Mouse (Mus musculus) T-helper 2 cell (primary cell): Measurements from ENCODE around the gene Rgs14.

Experiments
- in situ Hi-C: fragments of 300-600 bp; cut with MboI, MseI; formaldehyde crosslinking; loops from one replicate; pipeline ENCODE4 v1.15.1; 2025; ENCODE audit warnings: high pct_unique_total_duplicates

Rgs14 gene

DNA sequence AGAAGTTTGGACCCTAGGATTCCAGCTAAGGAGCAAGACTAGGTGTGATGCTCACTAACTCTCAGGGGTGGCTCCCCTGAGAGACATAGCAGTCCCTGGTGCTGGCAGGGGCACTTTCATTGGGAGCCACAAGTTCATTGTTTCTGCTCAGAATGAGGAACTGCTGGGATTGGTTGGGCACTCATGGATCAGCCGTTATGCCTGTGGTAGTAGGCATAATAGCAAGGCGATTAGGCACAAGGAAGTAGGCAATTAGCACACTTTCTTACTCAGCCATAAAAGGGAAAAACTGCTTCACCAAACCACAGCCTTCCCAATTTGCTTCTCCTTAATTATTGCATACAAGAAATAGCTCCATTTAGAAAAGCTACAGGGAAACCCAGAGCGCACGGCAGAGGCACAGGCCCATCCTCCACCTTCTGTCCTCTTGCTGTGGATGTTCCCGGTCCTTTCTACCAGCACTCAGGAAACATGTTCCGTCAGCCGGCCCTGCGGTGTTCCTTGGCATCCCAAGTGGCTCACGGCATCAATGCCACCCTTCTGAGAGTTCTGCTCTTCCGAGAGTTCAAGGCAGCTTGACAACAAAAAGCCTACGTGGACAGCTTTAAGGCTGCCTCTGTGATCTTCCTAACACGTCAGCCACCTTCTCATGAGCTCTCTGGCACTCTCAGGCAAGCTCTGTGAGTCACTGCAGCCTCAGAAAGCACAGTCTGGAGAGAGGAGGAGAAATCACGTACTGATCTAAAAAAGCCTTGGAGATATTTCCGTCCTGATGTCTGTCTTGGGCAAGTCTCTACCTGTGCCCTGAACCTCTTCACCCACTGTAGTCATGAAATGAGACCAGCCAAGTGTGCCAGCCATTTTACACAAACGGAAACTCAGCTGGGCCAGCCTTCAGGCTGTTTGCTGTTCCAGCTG lies 34.7 kb downstream of the Rgs14 start:
- in situ Hi-C loops: no loop called here

GRCm38 (mm10) chr13:55404853-55405782 lies 35.6 kb downstream of the Rgs14 start:
- in situ Hi-C loops: loop anchor here (5.0 kb wide), 1 partner anchor 107 kb away; the partner anchor contains the start of gene Pdlim7

DNA sequence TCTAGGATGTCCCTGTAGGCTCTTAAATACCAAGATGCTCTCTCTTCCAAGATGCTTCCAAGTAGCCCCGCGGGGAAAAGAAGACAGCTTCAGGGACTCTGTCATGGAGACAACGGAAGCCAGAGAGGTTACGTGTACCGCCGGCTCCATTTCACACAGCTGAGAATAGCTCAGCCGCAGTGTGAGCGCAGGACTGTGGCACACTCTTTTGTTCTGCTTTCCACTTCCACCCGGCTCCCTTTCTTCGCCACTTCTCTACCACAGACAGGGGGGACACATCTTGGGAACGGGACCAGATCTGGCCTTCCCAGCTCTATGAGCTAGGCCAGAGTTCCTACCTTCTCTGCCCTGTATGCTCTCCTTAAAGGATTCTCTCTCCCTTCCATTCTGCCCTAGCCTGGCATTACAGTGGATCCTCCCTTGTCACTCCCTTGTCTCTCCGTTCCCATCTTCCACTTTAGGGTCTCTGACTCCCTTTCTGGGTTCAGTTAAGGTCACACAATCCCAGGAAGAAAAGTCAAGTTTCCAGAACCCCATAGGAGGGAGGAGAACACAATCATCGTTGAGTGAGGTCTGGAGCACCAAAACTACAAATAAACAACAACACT lies 36.4 kb downstream of the Rgs14 start:
- in situ Hi-C loops: loop anchor here (5.0 kb wide), 1 partner anchor 106 kb away; the partner anchor contains the start of gene Pdlim7

GRCm38 (mm10) chr13:55407341-55407740 lies 37.8 kb downstream of the Rgs14 start:
- in situ Hi-C loops: loop anchor here (5.0 kb wide), 1 partner anchor 105 kb away; the partner anchor contains the start of gene Pdlim7

DNA sequence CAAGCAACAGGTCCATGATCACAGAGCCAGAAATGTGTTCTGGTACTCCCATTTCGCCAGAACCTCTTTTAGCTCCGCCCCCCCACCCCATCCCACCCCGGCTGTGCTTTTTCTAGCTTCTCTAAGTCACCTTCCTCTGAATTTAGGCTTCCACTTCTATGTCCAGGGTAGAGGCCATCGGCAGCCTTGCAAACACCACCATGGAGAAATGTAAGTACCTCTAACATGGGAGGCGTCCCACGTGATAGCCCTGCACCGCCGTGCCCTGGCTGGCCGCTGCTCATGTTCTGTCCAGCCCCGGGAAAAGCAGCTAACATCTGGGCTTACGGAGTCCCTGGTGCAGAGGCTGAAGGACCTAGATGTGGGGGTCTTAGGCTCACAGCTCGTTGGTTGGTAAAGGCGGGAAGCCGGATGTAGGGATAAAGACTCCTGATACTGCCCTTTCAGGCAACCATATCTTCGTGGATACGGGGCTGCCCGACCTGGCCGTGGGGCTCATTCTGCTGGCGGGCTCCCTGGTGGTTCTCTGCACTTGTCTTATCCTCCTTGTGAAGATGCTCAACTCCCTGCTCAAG lies 39.1 kb downstream of the Rgs14 start:
- in situ Hi-C loops: loop anchor here (5.0 kb wide), 1 partner anchor 104 kb away; the partner anchor contains the start of gene Pdlim7

- in situ Hi-C loops: no loop called here
Observed at GRCm38 (mm10) chr13:55411826-55412225, 42.3 kb downstream of the Rgs14 start.

DNA sequence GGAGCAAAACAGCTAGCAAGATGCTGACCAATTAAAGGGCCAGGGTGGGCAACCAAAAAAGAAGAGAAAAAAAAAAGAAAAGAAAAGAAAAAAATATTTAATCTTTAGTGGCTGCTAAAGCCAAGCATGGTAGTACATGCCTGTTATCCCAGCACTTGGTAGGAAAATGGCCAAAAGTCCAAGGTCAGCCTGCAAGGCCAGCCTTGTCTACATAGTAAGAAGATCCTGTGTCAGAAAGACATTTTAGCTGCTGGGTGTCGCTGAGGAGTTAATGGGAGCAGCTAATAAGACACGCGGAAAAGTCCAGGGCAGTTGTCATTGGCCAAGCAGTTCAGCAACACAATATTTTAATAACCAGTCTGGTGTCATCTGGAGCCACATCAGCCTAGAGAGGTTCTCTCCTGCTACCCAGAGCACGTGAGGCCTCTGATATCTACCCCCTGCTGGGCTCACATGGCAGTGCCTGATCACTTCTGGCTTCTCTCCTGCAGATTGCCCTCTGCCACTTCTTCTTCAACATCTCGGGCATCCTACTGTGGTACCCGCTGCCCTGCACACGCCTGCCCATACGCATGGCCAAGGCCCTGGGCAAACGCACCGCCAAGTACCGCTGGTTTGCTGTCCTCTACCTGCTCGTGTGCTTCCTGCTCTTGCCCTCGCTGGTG lies 43.2 kb downstream of the Rgs14 start:
- in situ Hi-C loops: no loop called here

DNA sequence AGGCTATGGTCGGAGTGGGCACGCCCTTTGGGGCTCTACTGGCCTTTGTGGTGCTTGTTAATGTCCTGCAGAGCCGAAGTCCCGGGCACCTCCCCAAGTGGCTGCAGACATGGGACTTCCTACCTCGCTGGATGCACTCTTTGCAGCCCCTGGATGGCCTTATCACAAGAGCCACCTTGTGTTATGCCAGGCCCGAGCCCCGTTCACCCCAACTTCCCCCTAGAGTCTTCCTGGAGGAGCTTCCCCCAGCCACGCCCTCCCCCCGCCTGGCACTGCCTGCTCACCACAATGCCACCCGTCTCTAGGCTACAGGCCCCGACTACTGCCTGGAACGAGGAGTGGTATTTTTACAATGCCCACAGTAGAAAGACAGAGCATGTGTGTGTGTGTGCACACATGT lies 43.8 kb downstream of the Rgs14 start:
- in situ Hi-C loops: no loop called here

GRCm38 (mm10) chr13:55414743-55415380 lies 45.3 kb downstream of the Rgs14 start, which contains the start of gene Pfn3:
Gene Pfn3 (minus strand): TSS chr13:55415232.
- in situ Hi-C loops: loop anchor here (5.0 kb wide), 1 partner anchor 37 kb away; no protein-coding TSS in a partner anchor

- in situ Hi-C loops: loop anchor here (5.0 kb wide), 1 partner anchor 34 kb away; no protein-coding TSS in a partner anchor
Observed at GRCm38 (mm10) chr13:55418004-55418403, 48.5 kb downstream of the Rgs14 start.

- in situ Hi-C loops: loop anchor here (5.0 kb wide), 1 partner anchor 33 kb away; no protein-coding TSS in a partner anchor
Observed at GRCm38 (mm10) chr13:55419142-55419541, 49.6 kb downstream of the Rgs14 start.

DNA sequence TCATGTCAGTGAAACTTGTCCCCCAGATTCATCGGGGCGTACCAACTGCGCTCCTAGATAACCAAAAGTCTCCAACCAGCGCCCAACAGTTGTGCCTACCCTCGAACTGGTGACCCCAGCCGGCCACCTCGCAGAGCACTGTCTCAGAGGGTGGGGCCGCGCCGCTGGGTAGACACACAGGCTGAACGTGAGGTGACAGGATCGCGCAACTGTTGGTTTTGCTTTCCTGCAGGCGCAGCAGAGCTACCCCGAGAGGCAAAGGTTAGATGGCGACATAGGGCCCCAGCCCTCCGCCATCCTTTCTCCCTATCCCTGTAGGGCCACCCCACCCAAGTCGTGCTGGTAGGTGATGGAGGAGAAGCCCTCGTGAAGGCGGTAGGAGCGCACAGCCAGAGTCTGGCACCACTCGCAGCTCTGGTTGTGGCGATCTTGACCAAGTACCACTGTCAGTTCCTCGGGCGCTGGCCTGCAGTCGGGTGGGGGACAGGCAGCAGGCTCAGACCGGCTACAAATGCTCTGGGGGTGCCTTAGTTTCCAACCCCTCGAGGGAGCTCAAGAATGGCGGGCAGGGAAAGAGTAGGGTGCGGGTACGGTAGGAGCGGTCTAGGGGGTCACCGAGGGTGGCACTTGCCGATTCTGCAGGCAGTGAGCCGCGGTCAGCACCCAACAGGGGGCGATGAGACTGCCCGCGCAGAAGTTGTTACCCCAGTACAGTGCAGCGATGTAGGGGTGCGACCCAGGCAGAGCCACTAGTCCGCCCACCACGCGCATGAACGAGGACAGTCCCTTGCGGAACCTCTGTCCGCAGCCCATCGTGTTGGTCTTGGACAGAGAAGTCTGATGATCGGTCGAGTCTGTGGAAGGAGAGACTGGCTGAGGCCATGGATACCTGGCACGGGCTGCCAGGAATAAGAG lies 50.7 kb downstream of the Rgs14 start:
- in situ Hi-C loops: no loop called here

- in situ Hi-C loops: no loop called here
Observed at GRCm38 (mm10) chr13:55420933-55421800, 51.6 kb downstream of the Rgs14 start.

- in situ Hi-C loops: no loop called here
Observed at GRCm38 (mm10) chr13:55426613-55427012, 57.1 kb downstream of the Rgs14 start, which contains the start of gene F12. Gene F12 (minus strand): TSS chr13:55426793.

- in situ Hi-C loops: no loop called here
Observed at GRCm38 (mm10) chr13:55429226-55429888, 59.8 kb downstream of the Rgs14 start.

GRCm38 (mm10) chr13:55430566-55430965 lies 61.0 kb downstream of the Rgs14 start:
- in situ Hi-C loops: no loop called here
